Mouse (Mus musculus): ENCODE measurements around the gene Golim4.

DNA sequence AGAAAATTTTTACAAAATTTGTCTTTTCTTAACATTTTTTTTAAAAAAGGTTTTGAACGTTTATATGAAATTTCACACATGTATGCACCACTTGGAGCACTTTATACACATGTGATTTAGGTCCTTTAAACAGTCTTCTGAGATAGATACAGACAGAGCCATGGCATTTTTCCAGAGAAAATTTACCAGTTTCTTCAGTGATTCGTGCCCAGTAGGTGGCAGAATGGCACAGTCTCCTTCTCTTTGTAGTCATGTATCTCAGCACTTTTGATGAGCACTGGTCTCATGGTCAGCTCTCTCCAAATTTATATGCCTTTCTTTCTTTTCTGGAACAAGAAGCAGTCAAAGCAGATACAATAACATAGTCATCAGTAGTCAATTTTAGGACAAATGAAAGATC is 92.5 kb downstream of the Golim4 start:
- TF ChIP-seq USF2 (IDR thresholded peaks at IDR 0.05; ENCODE audit: borderline replicate concordance in 1 of 2, insufficient read depth in 1 of 2, low read depth in 1 of 2, low read length in 2 of 2) (no peak), POLR2A (IDR thresholded peaks at IDR 0.05; ENCODE audit: control insufficient read depth in 1 of 2, insufficient read depth in 1 of 2, low read depth in 1 of 2, low read length in 2 of 2, poor library complexity in 1 of 2) (no peak), CTCF (IDR thresholded peaks at IDR 0.05 in 2 of 3, conservative IDR thresholded peaks at IDR 0.05 in 1 of 3; ENCODE audit: control insufficient read depth in 1 of 3, insufficient read depth in 1 of 3, low read depth in 2 of 3, low read length in 3 of 3, poor library complexity in 1 of 3, severe bottlenecking in 1 of 3) (peak in 1 of 3 experiments; percentile 63; a peak in 2 of 6 replicates)
